Mouse (Mus musculus) adrenal gland, adult (tissue): Measurements from ENCODE around the gene Dcst1.

Experiments
- DNase-seq, 2 experiments: peaks; one replicate each; pipeline ENCODE4 v3.0.0; 2022 to 2023; ENCODE audit warnings: low spot score in 1 of 2; ENCODE audit not compliant: inconsistent age in 2 of 2

Gene Dcst1

GRCm38 (mm10) chr3:89315930-89316831, 48.9 kb downstream of the Dcst1 start:
- DNase-seq, result peak in 1 of 2 experiments; percentile 41

GRCm38 (mm10) chr3:89315195-89315929, 49.7 kb downstream of the Dcst1 start:
- peak; percentile 62 to 87 for DNase-seq

- DNase-seq, result no peak
Measured at GRCm38 (mm10) chr3:89314791-89315190, 50.3 kb downstream of the Dcst1 start.

GRCm38 (mm10) chr3:89314340-89314739, 50.7 kb downstream of the Dcst1 start:
- no peak for DNase-seq

- DNase-seq, result peak; percentile 72 to 90
Measured at GRCm38 (mm10) chr3:89308089-89308488, 57.0 kb downstream of the Dcst1 start.

GRCm38 (mm10) chr3:89305551-89306325, 59.3 kb downstream of the Dcst1 start:
- DNase-seq, result no peak

GRCm38 (mm10) chr3:89305105-89305504, 59.9 kb downstream of the Dcst1 start:
- DNase-seq, result no peak

- DNase-seq, result no peak
Measured at GRCm38 (mm10) chr3:89304440-89304839, 60.6 kb downstream of the Dcst1 start.

GRCm38 (mm10) chr3:89300514-89300913, 64.5 kb downstream of the Dcst1 start:
- no peak for DNase-seq
